ENCODE assay signal across 8 mouse cellular contexts in the genomic region with DNA sequence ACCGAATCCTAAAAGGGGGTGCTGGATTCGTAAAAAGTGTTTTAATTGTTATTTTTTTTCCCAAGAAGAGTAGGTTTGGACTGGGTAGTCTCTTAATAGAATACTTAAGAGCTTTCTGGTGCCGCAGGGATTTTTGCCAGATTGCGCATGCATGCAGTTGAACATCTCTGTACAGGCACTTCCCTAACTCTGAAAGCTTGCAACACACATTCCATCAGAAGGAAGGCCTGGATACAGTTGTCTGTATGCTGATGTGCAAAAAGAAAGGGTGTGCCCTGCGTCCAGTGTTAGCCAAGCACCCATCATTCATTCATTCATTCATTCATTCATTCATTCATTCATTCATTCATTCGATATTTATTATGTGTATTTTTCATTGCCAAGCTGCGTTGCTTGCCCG. TPM values are rescaled to one million over a fixed set of nuclear protein-coding genes. Genes with fewer than 3 reads are reported as not detected.
DNase-seq lines count a peak whose midpoint lies in the region; ATAC-seq lines count a peak whose summit lies in the region.

No protein-coding gene starts in this region.

- peak; percentile 55 for ATAC-seq in intestine, embryonic 15.5 days

- 44% methylated on average over 8 of the region's 8 CpGs for WGBS in intestine, embryonic 15.5 days
- WGBS in midbrain, embryonic 10.5 days: 54% methylated on average over 8 of the region's 8 CpGs

- peak overlapping the region; percentile 71 for H3K4me2 ChIP-seq in intestine, embryonic 15.5 days (replicated peaks)

- peaks cover 16% of the 10 kb centered on the region; the same call in 1 of the 2 replicates for H3K4me1 ChIP-seq in intestine, embryonic 15.5 days (replicated peaks)
- peaks cover 31% of the 10 kb centered on the region for H3K4me1 ChIP-seq in midbrain, embryonic 10.5 days

- no peaks in the 10 kb centered on the region for H3K9me3 ChIP-seq in intestine, embryonic 15.5 days
- H3K9me3 ChIP-seq in midbrain, embryonic 10.5 days (replicated peaks): no peaks in the 10 kb centered on the region

- H3K27ac ChIP-seq in intestine, embryonic 15.5 days: peak overlapping the region; percentile 94; the same call in 1 of the 2 replicates
- peak overlapping the region; percentile 98 for H3K27ac ChIP-seq in midbrain, embryonic 10.5 days (replicated peaks)

- no peaks in the 10 kb centered on the region for H3K36me3 ChIP-seq in intestine, embryonic 15.5 days
- H3K36me3 ChIP-seq in midbrain, embryonic 10.5 days: peaks cover 6% of the 10 kb centered on the region; the same call in 1 of the 2 replicates

- peak overlapping the region; percentile 92 for H3K9ac ChIP-seq in intestine, embryonic 15.5 days

- H3K4me3 ChIP-seq in intestine, embryonic 15.5 days (replicated peaks): peak overlapping the region; percentile 98
- peak overlapping the region; percentile 99 for H3K4me3 ChIP-seq in midbrain, embryonic 10.5 days

- no peaks in the 10 kb centered on the region for H3K27me3 ChIP-seq in intestine, embryonic 15.5 days (replicated peaks)
- no peaks in the 10 kb centered on the region for H3K27me3 ChIP-seq in midbrain, embryonic 10.5 days (ENCODE audit: low read depth, poor library complexity, severe bottlenecking)

- DNase-seq in cerebellum, postnatal 14 days: peak; percentile 30 to 38
- no peak for DNase-seq in cerebellum, adult 8-10 months
- DNase-seq in thymus, postnatal 4 days: peak; percentile 13
- no peak for DNase-seq in thymus, postnatal 0 days (ENCODE audit: low spot score)
- no peak for DNase-seq in midbrain, embryonic 10.5 days (ENCODE audit: low spot score)
- no peak for DNase-seq in yolk sac, embryonic 10.5 days (ENCODE audit: low spot score)
- DNase-seq in right cerebral cortex, postnatal 36 days (ENCODE audit: low spot score in 2 of 2): no peak

RNA-seq across cellular contexts. Expression of gene Celf1, which starts 0.4 kb away (rescaled TPM):
- polyA plus RNA-seq in thymus, postnatal 0 days (2015; fragmentation: Nextera tagmentation; extraction: Ambion mirVana): 54.9 and 65.4 TPM in 2 replicates
- polyA plus RNA-seq in intestine, embryonic 15.5 days (2015; fragmentation: Nextera tagmentation; extraction: Ambion mirVana): 81.3 and 82.3 TPM in 2 replicates
- polyA plus RNA-seq in midbrain, embryonic 10.5 days (2016; fragmentation: Nextera tagmentation; extraction: Ambion mirVana): 148 and 158 TPM in 2 replicates

RNA-seq across cellular contexts. Expression of gene Ndufs3, which starts 35.1 kb away (rescaled TPM):
- polyA plus RNA-seq in thymus, postnatal 0 days (2015; fragmentation: Nextera tagmentation; extraction: Ambion mirVana): 224 and 230 TPM in 2 replicates
- 276 and 282 TPM in 2 replicates for polyA plus RNA-seq in intestine, embryonic 15.5 days (2015; fragmentation: Nextera tagmentation; extraction: Ambion mirVana)
- polyA plus RNA-seq in midbrain, embryonic 10.5 days (2016; fragmentation: Nextera tagmentation; extraction: Ambion mirVana): 194 and 199 TPM in 2 replicates

RNA-seq across cellular contexts. Expression of gene Kbtbd4, which starts 35.2 kb away (rescaled TPM):
- 30.8 and 31.8 TPM in 2 replicates for polyA plus RNA-seq in thymus, postnatal 0 days (2015; fragmentation: Nextera tagmentation; extraction: Ambion mirVana)
- 27.8 and 29.8 TPM in 2 replicates for polyA plus RNA-seq in intestine, embryonic 15.5 days (2015; fragmentation: Nextera tagmentation; extraction: Ambion mirVana)
- 57.8 and 58.6 TPM in 2 replicates for polyA plus RNA-seq in midbrain, embryonic 10.5 days (2016; fragmentation: Nextera tagmentation; extraction: Ambion mirVana)

RNA-seq across cellular contexts. Expression of gene C1qtnf4, which starts 54.1 kb away (rescaled TPM):
- polyA plus RNA-seq in thymus, postnatal 0 days (2015; fragmentation: Nextera tagmentation; extraction: Ambion mirVana): 4.4 and 4.5 TPM in 2 replicates
- polyA plus RNA-seq in intestine, embryonic 15.5 days (2015; fragmentation: Nextera tagmentation; extraction: Ambion mirVana): 6.9 and 8.8 TPM in 2 replicates
- 2.3 and 3.8 TPM in 2 replicates for polyA plus RNA-seq in midbrain, embryonic 10.5 days (2016; fragmentation: Nextera tagmentation; extraction: Ambion mirVana)

Comparison
In these comparisons a context has a peak if more than half of its experiments do, and no peak if none do; other contexts are left out.
1. DNase-seq: peak in cerebellum, postnatal 14 days (2 of 2) and thymus, postnatal 4 days (single experiment); none in cerebellum, adult 8-10 months (single experiment), thymus, postnatal 0 days (single experiment), midbrain, embryonic 10.5 days (single experiment), yolk sac, embryonic 10.5 days (single experiment) and right cerebral cortex, postnatal 36 days (0 of 2).